In the genomic region with DNA sequence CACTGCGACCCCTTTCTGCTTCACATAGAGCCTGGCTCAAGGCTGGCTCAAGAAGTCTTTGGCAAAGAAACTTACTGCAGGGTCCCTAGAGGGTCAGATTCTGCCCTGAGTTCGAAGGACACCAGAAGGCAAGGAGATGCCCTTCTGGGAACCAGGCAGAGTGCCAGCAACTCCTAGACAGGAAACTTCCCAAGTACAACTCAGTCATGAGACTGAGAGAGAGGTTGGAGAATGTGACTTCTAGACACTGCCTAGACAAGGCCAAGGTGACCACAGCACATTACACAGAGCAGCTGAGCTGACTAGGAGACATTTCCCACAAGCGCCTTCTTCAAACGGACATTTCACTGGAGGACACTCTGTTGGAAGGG, we compare ENCODE assay signal across 9 mouse cellular contexts. TPM values are rescaled to one million over a fixed set of nuclear protein-coding genes. Genes with fewer than 3 reads are reported as not detected.
A peak's percentile ranks its signal among the peaks of the same experiment; 100 is the strongest.
DNase-seq lines count a peak whose midpoint lies in the region; ATAC-seq lines count a peak whose summit lies in the region.
"Had no signal": no experiment of that assay in that cellular context is flagged by ENCODE, and none has a peak within 500 bp of the region (broad histone marks: within the 10 kb centered on the region; RNA-seq: fewer than 3 reads in every experiment).

No protein-coding gene starts in this region.

- no peak overlapping the region for H3K27ac ChIP-seq in kidney, embryonic 14.5 days (ENCODE audit: low read depth, low read length)
- H3K27ac ChIP-seq in midbrain, embryonic 15.5 days, result no peak overlapping the region

- H3K4me2 ChIP-seq in kidney, embryonic 14.5 days (replicated peaks; ENCODE audit: low read depth, low read length), result no peak overlapping the region
- peak overlapping the region; percentile 79 for H3K4me2 ChIP-seq in midbrain, embryonic 15.5 days

- no peak overlapping the region for H3K4me3 ChIP-seq in kidney, embryonic 14.5 days (ENCODE audit: low read length)
- peak overlapping the region; percentile 63 for H3K4me3 ChIP-seq in midbrain, embryonic 15.5 days

- WGBS in kidney, embryonic 14.5 days, result 74% methylated on average over 4 of the region's 4 CpGs
- WGBS in midbrain, embryonic 15.5 days, result 62% methylated on average over 4 of the region's 4 CpGs

- DNase-seq in adrenal gland, adult 2 months, result peak; percentile 62
- DNase-seq in adrenal gland, postnatal 36 days, result no peak
- DNase-seq in testis, postnatal 10 days (ENCODE audit: low spot score), result peak; percentile 49
- no peak for DNase-seq in testis, postnatal 14 days (ENCODE audit: low spot score)
- no peak for DNase-seq in thymus, postnatal 14 days
- no peak for DNase-seq in gastrocnemius, postnatal 14 days

- peaks cover 20% of the 10 kb centered on the region for H3K27me3 ChIP-seq in kidney, embryonic 14.5 days (ENCODE audit: control insufficient read depth, insufficient read depth, low read length)
- 0 out of 2 replicates have a peak, but pooled peaks cover 8% of the 10 kb centered on the region for H3K27me3 ChIP-seq in midbrain, embryonic 15.5 days (replicated peaks)

- H3K36me3 ChIP-seq in kidney, embryonic 14.5 days (ENCODE audit: control insufficient read depth, insufficient read depth, low read length), result no peaks in the 10 kb centered on the region
- no peaks in the 10 kb centered on the region for H3K36me3 ChIP-seq in midbrain, embryonic 15.5 days (replicated peaks)

- intact Hi-C loops in gastrocnemius, postnatal 14 days (cut with DNase I; ENCODE audit: low total_unique reads), result no loop called here

- no peaks in the 10 kb centered on the region for H3K4me1 ChIP-seq in kidney, embryonic 14.5 days (ENCODE audit: control insufficient read depth, insufficient read depth, low read length)
- peaks cover 3% of the 10 kb centered on the region; the same call in 1 of the 2 replicates for H3K4me1 ChIP-seq in midbrain, embryonic 15.5 days

- ATAC-seq in kidney, embryonic 14.5 days (ENCODE audit: low FRiP score, low TSS enrichment), result peak; percentile 14; the same call in 1 of the 2 replicates
- peak; percentile 28; the same call in 1 of the 2 replicates for ATAC-seq in midbrain, embryonic 15.5 days (replicated peaks)

- H3K9me3 ChIP-seq in kidney, embryonic 14.5 days (ENCODE audit: control insufficient read depth, low read length), result no peaks in the 10 kb centered on the region
- H3K9me3 ChIP-seq in midbrain, embryonic 15.5 days, result no peaks in the 10 kb centered on the region

- H3K9ac ChIP-seq in kidney, embryonic 14.5 days (ENCODE audit: low read depth, low read length), result no peak overlapping the region
- H3K9ac ChIP-seq in midbrain, embryonic 15.5 days, result no peak overlapping the region

RNA-seq across cellular contexts. Expression of a gene that starts 0.5 kb away (rescaled TPM):
- total RNA-seq in adrenal gland, adult 2 months (2021), result 1 to 10 TPM; 1.8 to 2.3 TPM
- 0.17 and 0.40 TPM in 2 replicates for polyA plus RNA-seq in adrenal gland, adult 2 months (2012; rRNA removed)
- 1 to 10 TPM; 2.1 to 2.2 TPM for total RNA-seq in adrenal gland, postnatal 36 days (2021)
- 0.61 and 1.4 TPM in 2 replicates for polyA plus RNA-seq in kidney, embryonic 14.5 days (2014; fragmentation: Nextera tagmentation; extraction: Ambion mirVana)
- 15.9 and 17.6 TPM in 2 replicates for polyA plus RNA-seq in midbrain, embryonic 15.5 days (2015; fragmentation: Nextera tagmentation; extraction: Ambion mirVana)
- under 1 TPM; 0.27 to 0.31 TPM for total RNA-seq in gastrocnemius, postnatal 14 days (2021)
- total RNA-seq: neutrophil, adult 5-6 weeks had no signal

Comparison
In these comparisons a context has a peak if more than half of its experiments do, and no peak if none do; other contexts are left out.
1. DNase-seq: peak in adrenal gland, adult 2 months (single experiment) and testis, postnatal 10 days (single experiment); none in adrenal gland, postnatal 36 days (0 of 2), testis, postnatal 14 days (single experiment), thymus, postnatal 14 days (single experiment) and gastrocnemius, postnatal 14 days (single experiment).